Mouse (Mus musculus) retina, adult 2 months (tissue): ENCODE measurements around the gene Snx15.
"Not testable (repeated sequence)": the region's sequence is repeated elsewhere in the genome, so short reads cannot be mapped to it uniquely, and the experiment has no call there.

Experiments used
- DNase-seq: peaks from one replicate; pipeline ENCODE4 v3.0.0-alpha.2; 2012; ENCODE audit warnings: low read depth, low spot score

Gene Snx15

GRCm38 (mm10) chr19:6127760-6128341 is at the start of gene Snx15:
TSS of gene Snx15 (minus strand) at chr19:6128304.
- peak; percentile 89 for DNase-seq

GRCm38 (mm10) chr19:6174771-6175170 is 46.7 kb upstream of the Snx15 start:
- DNase-seq, result no peak

GRCm38 (mm10) chr19:6171215-6171614 is 43.1 kb upstream of the Snx15 start:
- no peak for DNase-seq

- no peak for DNase-seq
Measured at GRCm38 (mm10) chr19:6166750-6167149, 38.6 kb upstream of the Snx15 start.

GRCm38 (mm10) chr19:6163872-6164547 is 35.9 kb upstream of the Snx15 start:
- no peak for DNase-seq

GRCm38 (mm10) chr19:6157220-6157619 is 29.1 kb upstream of the Snx15 start:
- DNase-seq, result no peak

GRCm38 (mm10) chr19:6156372-6156771 is 28.3 kb upstream of the Snx15 start:
- DNase-seq, result no peak

- no peak for DNase-seq
Measured at GRCm38 (mm10) chr19:6155174-6155573, 27.1 kb upstream of the Snx15 start.

- no peak for DNase-seq
Measured at GRCm38 (mm10) chr19:6144842-6145241, 16.7 kb upstream of the Snx15 start.

GRCm38 (mm10) chr19:6141394-6141749 is 13.3 kb upstream of the Snx15 start, which contains the start of gene Arl2:
TSS of gene Arl2 (minus strand) at chr19:6141548.
- no peak for DNase-seq

- DNase-seq, result peak; percentile 89
Measured at GRCm38 (mm10) chr19:6140678-6141393, 12.7 kb upstream of the Snx15 start, which contains the start of gene Batf2. TSS of gene Batf2 (plus strand) at chr19:6140983.

GRCm38 (mm10) chr19:6140374-6140677 is 12.2 kb upstream of the Snx15 start:
- DNase-seq, result no peak

- DNase-seq, result no peak
Measured at GRCm38 (mm10) chr19:6139701-6140100, 11.6 kb upstream of the Snx15 start.

GRCm38 (mm10) chr19:6136397-6136796 is 8.3 kb upstream of the Snx15 start:
- DNase-seq, result no peak

- not testable (repeated sequence) for DNase-seq
Measured at GRCm38 (mm10) chr19:6133197-6133596, 5.1 kb upstream of the Snx15 start.

- no peak for DNase-seq
Measured at GRCm38 (mm10) chr19:6132171-6132827, 4.2 kb upstream of the Snx15 start.

- not testable (repeated sequence) for DNase-seq
Measured at GRCm38 (mm10) chr19:6130414-6131128, 2.5 kb upstream of the Snx15 start.

- no peak for DNase-seq
Measured at GRCm38 (mm10) chr19:6126789-6127580, 1.1 kb downstream of the Snx15 start.

- peak; percentile 39 for DNase-seq
Measured at GRCm38 (mm10) chr19:6126289-6126688, 1.8 kb downstream of the Snx15 start.

- no peak for DNase-seq
Measured at GRCm38 (mm10) chr19:6124898-6125297, 3.2 kb downstream of the Snx15 start.

- no peak for DNase-seq
Measured at GRCm38 (mm10) chr19:6123330-6123729, 4.8 kb downstream of the Snx15 start.
